Mouse (Mus musculus): ENCODE measurements around the gene Pef1. TPM values are rescaled to one million over a fixed set of nuclear protein-coding genes. Genes with fewer than 3 reads are reported as not detected.

Gene Pef1
- polyA plus RNA-seq, 1 experiment = 41.4 TPM

- H3K4me3 ChIP-seq (ENCODE audit: insufficient read depth, low read length) = no peak overlapping the region
- no peak overlapping the region for H3K27ac ChIP-seq (ENCODE audit: insufficient read depth, low read depth, low read length)
- TF ChIP-seq POLR2A (IDR thresholded peaks at IDR 0.05; ENCODE audit: borderline replicate concordance, low read depth, low read length) = no peak
- TF ChIP-seq CTCF (IDR thresholded peaks at IDR 0.05; ENCODE audit: low read depth, low read length) = no peak
- H3K4me1 ChIP-seq (ENCODE audit: control insufficient read depth, insufficient read depth, low read length) = no peaks in the 10 kb centered on the region
These were observed 27.7 kb downstream of the Pef1 start for GRCm38 (mm10) chr4:130130082-130130481.

GRCm38 (mm10) chr4:130130641-130131350, 28.4 kb downstream of the Pef1 start:
- H3K27ac ChIP-seq (ENCODE audit: insufficient read depth, low read depth, low read length) = no peak overlapping the region
- no peak overlapping the region for H3K4me3 ChIP-seq (ENCODE audit: insufficient read depth, low read length)
- H3K4me1 ChIP-seq (ENCODE audit: control insufficient read depth, insufficient read depth, low read length) = no peaks in the 10 kb centered on the region
- TF ChIP-seq CTCF (IDR thresholded peaks at IDR 0.05; ENCODE audit: low read depth, low read length) (no peak), POLR2A (IDR thresholded peaks at IDR 0.05; ENCODE audit: borderline replicate concordance, low read depth, low read length) (no peak)

GRCm38 (mm10) chr4:130131448-130132105, 29.2 kb downstream of the Pef1 start:
- Histone ChIP-seq H3K4me1 (ENCODE audit: control insufficient read depth, insufficient read depth, low read length) (no peaks in the 10 kb centered on the region), H3K4me3 (ENCODE audit: insufficient read depth, low read length) (no peak overlapping the region), H3K27ac (ENCODE audit: insufficient read depth, low read depth, low read length) (no peak overlapping the region)
- TF ChIP-seq CTCF (IDR thresholded peaks at IDR 0.05; ENCODE audit: low read depth, low read length) (no peak), POLR2A (IDR thresholded peaks at IDR 0.05; ENCODE audit: borderline replicate concordance, low read depth, low read length) (no peak)

GRCm38 (mm10) chr4:130133399-130133798, 31.0 kb downstream of the Pef1 start:
- TF ChIP-seq CTCF (IDR thresholded peaks at IDR 0.05; ENCODE audit: low read depth, low read length) (no peak), POLR2A (IDR thresholded peaks at IDR 0.05; ENCODE audit: borderline replicate concordance, low read depth, low read length) (no peak)
- Histone ChIP-seq H3K27ac (ENCODE audit: insufficient read depth, low read depth, low read length) (no peak overlapping the region), H3K4me3 (ENCODE audit: insufficient read depth, low read length) (no peak overlapping the region), H3K4me1 (ENCODE audit: control insufficient read depth, insufficient read depth, low read length) (no peaks in the 10 kb centered on the region)

GRCm38 (mm10) chr4:130138441-130139213, 36.3 kb downstream of the Pef1 start:
- Histone ChIP-seq H3K4me1 (ENCODE audit: control insufficient read depth, insufficient read depth, low read length) (no peaks in the 10 kb centered on the region), H3K4me3 (ENCODE audit: insufficient read depth, low read length) (no peak overlapping the region), H3K27ac (ENCODE audit: insufficient read depth, low read depth, low read length) (no peak overlapping the region)
- TF ChIP-seq POLR2A (IDR thresholded peaks at IDR 0.05; ENCODE audit: borderline replicate concordance, low read depth, low read length) (no peak), CTCF (IDR thresholded peaks at IDR 0.05; ENCODE audit: low read depth, low read length) (peak; percentile 79)

- H3K4me3 ChIP-seq (ENCODE audit: insufficient read depth, low read length) = no peak within 1 kb of the TSS
- no peaks in the 10 kb centered on the region for H3K4me1 ChIP-seq (ENCODE audit: control insufficient read depth, insufficient read depth, low read length)
- no peak within 1 kb of the TSS for H3K27ac ChIP-seq (ENCODE audit: insufficient read depth, low read depth, low read length)
- TF ChIP-seq POLR2A (IDR thresholded peaks at IDR 0.05; ENCODE audit: borderline replicate concordance, low read depth, low read length) (no peak), CTCF (IDR thresholded peaks at IDR 0.05; ENCODE audit: low read depth, low read length) (no peak)
These were observed 36.8 kb downstream of the Pef1 start, which contains the start of gene Hcrtr1 for GRCm38 (mm10) chr4:130139214-130139492. Hcrtr1 (minus strand) TSS chr4:130139359.

- Histone ChIP-seq H3K27ac (ENCODE audit: insufficient read depth, low read depth, low read length) (no peak overlapping the region), H3K4me3 (ENCODE audit: insufficient read depth, low read length) (no peak overlapping the region), H3K4me1 (ENCODE audit: control insufficient read depth, insufficient read depth, low read length) (no peaks in the 10 kb centered on the region)
- no peak for TF ChIP-seq CTCF (IDR thresholded peaks at IDR 0.05; ENCODE audit: low read depth, low read length)
- no peak for TF ChIP-seq POLR2A (IDR thresholded peaks at IDR 0.05; ENCODE audit: borderline replicate concordance, low read depth, low read length)
These were observed 38.6 kb downstream of the Pef1 start for GRCm38 (mm10) chr4:130140992-130141402.

GRCm38 (mm10) chr4:130141786-130142185, 39.4 kb downstream of the Pef1 start:
- TF ChIP-seq POLR2A (IDR thresholded peaks at IDR 0.05; ENCODE audit: borderline replicate concordance, low read depth, low read length) (no peak), CTCF (IDR thresholded peaks at IDR 0.05; ENCODE audit: low read depth, low read length) (no peak)
- Histone ChIP-seq H3K4me1 (ENCODE audit: control insufficient read depth, insufficient read depth, low read length) (no peaks in the 10 kb centered on the region), H3K27ac (ENCODE audit: insufficient read depth, low read depth, low read length) (no peak overlapping the region), H3K4me3 (ENCODE audit: insufficient read depth, low read length) (no peak overlapping the region)

- no peak overlapping the region for H3K4me3 ChIP-seq (ENCODE audit: insufficient read depth, low read length)
- H3K27ac ChIP-seq (ENCODE audit: insufficient read depth, low read depth, low read length) = no peak overlapping the region
- no peak for TF ChIP-seq CTCF (IDR thresholded peaks at IDR 0.05; ENCODE audit: low read depth, low read length)
- peaks cover 5% of the 10 kb centered on the region; the same call in 1 of the 2 replicates for H3K4me1 ChIP-seq (ENCODE audit: control insufficient read depth, insufficient read depth, low read length)
These were observed 46.0 kb downstream of the Pef1 start for GRCm38 (mm10) chr4:130148405-130148804.

- Histone ChIP-seq H3K4me3 (ENCODE audit: insufficient read depth, low read length) (no peak overlapping the region), H3K4me1 (ENCODE audit: control insufficient read depth, insufficient read depth, low read length) (peaks cover 4% of the 10 kb centered on the region), H3K27ac (ENCODE audit: insufficient read depth, low read depth, low read length) (no peak overlapping the region)
- no peak for TF ChIP-seq POLR2A (IDR thresholded peaks at IDR 0.05; ENCODE audit: borderline replicate concordance, low read depth, low read length)
- no peak for TF ChIP-seq CTCF (IDR thresholded peaks at IDR 0.05; ENCODE audit: low read depth, low read length)
These were observed 51.9 kb downstream of the Pef1 start for GRCm38 (mm10) chr4:130154250-130154649.

Measured in bone marrow macrophage, adult 2 months (primary cell).